Mouse (Mus musculus) large intestine, adult 2 months (tissue): ENCODE results near the gene Kctd12. TPM values are rescaled to one million over a fixed set of nuclear protein-coding genes. Genes with fewer than 3 reads are reported as not detected.

ENCODE experiments used
- DNase-seq: peaks from one replicate; pipeline ENCODE4 v3.0.0-alpha.2; 2012; ENCODE audit warnings: low read depth, low spot score
- WGBS: fragments of 180-500 bp; shearing (Covaris S2); methylation state at CpG from one replicate; pipeline ENCODE4 v1.1.7; 2018; 5-methylcytosine and 5-hydroxymethylcytosine counted together
- polyA plus RNA-seq: library from polyadenylated mRNA; depleted of rRNA; stranded (reverse); fragments of >200 nt; gene quantifications from 2 replicates; pipeline ENCODE4 v1.2.3, GENCODE M21; 2012; rRNA removed

The Kctd12 gene
- polyA plus RNA-seq, result 7.3 and 14.1 TPM in 2 replicates

GRCm38 (mm10) chr14:102982627-102983540 lies at the start of gene Kctd12:
TSS of gene Kctd12 (minus strand) at chr14:102982637.
- 2% methylated on average over 65 of the region's 66 CpGs for WGBS

GRCm38 (mm10) chr14:103029203-103029602 lies 46.8 kb upstream of the Kctd12 start:
- 57% methylated on average over 2 of the region's 2 CpGs for WGBS
- no peak for DNase-seq

More at GRCm38 (mm10) chr14:102982627-102983540, at the start of gene Kctd12:
- DNase-seq, result no peak

GRCm38 (mm10) chr14:103020046-103020445 lies 37.6 kb upstream of the Kctd12 start:
- DNase-seq, result no peak
- 28% methylated on average over 2 of the region's 2 CpGs for WGBS

DNA sequence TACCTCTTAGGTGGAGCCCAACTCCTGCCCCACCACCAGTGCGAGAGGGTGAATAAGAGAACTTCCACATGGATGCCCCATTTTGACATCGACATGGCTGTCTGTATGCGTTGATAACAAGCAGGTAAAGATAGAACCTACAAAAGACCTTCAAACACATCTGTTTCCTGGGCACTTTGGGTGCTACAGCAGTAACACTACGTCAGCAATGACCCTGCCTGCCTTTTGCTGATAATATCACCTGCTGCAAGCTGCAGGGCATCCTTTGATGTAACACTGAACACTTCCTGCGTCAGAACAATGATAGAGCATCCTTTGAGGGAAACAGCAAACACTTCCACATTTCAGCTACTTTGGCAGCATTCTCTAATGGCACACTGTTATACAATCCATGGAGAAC lies 34.6 kb upstream of the Kctd12 start:
- 56% methylated on average over 5 of the region's 5 CpGs for WGBS
- DNase-seq, result no peak

DNA sequence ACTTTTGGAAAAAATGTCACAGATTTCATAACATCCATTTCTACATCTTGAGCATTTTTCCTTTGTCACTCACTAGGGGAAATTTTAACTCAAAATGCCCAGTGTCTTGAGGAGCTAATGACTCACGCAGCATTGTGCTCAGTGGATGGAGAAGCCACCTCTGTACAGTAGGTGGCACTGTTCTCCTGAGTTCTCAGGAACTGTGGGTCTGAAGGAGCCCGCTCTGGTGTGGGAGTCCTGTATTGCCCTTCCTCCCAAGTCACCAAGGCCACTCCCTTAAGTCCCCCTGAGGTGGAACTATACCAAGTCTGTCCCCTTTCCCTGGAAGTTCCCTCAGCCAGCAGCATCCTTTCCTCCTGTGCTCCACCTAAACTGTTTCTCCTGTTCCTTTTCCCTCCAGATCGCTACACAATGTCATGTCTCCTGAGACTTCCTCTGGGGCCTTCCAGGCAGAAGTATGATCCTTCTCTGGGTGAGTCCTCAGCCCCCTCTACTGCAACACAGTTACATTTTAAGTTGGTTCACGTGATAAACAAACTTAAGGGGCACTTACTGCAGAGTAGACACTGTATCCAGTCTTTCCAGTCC lies 30.2 kb upstream of the Kctd12 start:
- WGBS, result 24% methylated on average over 4 of the region's 4 CpGs
- peak; percentile 10 for DNase-seq

- WGBS, result 22% methylated on average over 5 of the region's 5 CpGs
- DNase-seq, result peak; percentile 4
These were observed 29.3 kb upstream of the Kctd12 start for GRCm38 (mm10) chr14:103011782-103012181.

GRCm38 (mm10) chr14:103007737-103008136 lies 25.3 kb upstream of the Kctd12 start:
- WGBS, result 72% methylated on average over 4 of the region's 4 CpGs
- no peak for DNase-seq

DNA sequence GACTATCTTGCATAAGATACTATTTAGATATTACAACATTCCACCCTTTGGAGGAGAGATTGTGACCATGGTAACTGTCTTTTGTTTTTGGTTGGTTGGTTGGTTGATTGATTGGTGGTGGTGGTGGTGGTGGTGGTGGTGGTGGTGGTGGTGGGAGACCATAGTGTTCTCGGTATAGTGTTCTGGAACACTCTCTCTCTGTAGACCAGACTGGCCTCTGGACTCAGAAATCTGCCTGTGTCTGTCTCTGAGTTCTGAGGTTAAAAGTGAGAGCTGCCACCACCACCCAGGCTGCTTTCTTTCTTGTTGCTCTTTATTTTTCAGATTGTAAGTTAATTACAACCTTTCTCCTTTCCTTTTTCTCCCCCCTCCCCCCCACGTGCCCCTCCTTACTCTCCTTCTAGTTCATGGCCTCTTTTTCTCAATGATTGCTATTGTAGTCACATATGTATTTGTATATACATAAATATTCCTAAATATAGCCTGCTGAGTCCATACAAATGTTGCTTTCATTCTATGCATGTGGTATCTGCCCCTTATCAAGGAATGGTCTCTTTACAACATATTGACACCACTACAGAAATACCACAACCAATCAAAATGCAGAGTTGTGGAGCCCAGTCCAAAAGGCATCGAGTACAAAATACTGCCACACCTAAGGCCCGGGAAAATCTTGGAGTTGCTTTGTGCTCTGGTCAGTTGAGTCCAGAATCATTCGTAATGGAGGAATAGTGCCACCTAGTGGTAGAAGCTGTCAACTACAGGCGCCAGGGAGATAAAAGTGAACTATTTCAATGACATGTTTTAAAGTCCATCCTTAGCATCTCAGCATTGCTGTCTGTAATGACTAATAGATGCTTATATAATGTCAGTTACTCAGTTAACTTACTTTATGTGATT lies 12.5 kb upstream of the Kctd12 start:
- 18% methylated on average over 6 of the region's 6 CpGs for WGBS

DNA sequence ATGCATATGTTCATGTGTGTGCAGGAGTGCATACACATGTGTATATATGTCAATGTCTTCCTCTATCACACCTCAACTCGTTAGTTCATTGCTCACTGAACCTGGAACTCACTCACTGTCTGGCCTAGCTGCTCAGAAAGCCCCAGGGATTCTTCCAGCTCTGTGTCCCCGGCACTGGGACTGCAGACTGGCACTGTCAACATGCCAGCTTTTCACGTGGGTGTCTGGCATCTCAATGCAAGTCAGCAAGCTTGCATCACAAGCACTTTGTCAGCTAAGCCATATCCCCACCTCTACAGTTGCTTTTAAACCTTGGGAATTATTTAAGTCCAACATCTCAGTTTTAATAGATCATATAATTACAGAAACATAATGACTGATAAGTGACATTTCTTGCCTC lies 8.3 kb upstream of the Kctd12 start:
- 64% methylated on average over 3 of the region's 3 CpGs for WGBS
- DNase-seq, result no peak

More for the DNA sequence above, 12.5 kb upstream of the Kctd12 start:
- DNase-seq, result no peak

DNA sequence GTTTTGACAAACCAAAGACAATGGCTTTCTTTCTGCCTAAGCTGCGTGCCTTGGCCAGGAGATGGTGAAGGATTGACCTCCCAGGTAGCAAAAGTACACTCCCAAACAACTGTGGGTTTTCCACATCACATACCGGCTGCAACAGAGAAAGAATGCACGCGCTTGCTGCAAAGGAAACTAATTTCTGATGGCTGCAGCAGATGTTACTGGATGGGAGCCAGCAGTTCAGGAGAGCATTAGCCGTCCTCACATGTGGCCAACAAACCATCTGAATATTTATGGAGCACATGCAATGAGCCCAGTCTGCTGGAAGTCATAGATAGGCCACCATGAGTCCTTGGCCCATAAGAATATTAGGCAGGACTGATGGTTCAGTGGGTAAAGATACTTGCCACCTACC lies 7.4 kb upstream of the Kctd12 start:
- no peak for DNase-seq
- WGBS, result 62% methylated on average over 5 of the region's 5 CpGs

DNA sequence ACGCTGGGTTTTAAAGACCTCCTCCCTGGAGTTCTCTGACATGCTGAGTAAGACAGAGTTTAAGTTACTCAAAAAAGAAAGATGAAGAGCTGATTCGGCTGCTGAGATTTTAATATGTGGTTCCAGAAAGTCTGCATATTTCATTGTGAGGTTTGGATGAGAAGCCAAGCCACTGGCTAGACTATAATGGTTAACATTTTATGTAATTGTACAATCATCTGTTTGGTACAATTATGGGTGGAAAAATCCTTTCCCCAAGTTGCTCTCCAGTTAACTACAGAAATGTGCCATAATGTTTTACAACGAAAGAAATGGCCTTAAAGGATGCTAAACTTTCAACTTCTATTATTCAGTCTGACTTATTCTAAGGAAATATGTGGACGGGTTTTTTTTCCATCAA lies 6.8 kb upstream of the Kctd12 start:
- 58% methylated on average over 4 of the region's 4 CpGs for WGBS
- DNase-seq, result no peak

- WGBS, result 80% methylated on average over 5 of the region's 5 CpGs
- DNase-seq, result no peak
These were observed 5.2 kb upstream of the Kctd12 start for GRCm38 (mm10) chr14:102987626-102988025.

DNA sequence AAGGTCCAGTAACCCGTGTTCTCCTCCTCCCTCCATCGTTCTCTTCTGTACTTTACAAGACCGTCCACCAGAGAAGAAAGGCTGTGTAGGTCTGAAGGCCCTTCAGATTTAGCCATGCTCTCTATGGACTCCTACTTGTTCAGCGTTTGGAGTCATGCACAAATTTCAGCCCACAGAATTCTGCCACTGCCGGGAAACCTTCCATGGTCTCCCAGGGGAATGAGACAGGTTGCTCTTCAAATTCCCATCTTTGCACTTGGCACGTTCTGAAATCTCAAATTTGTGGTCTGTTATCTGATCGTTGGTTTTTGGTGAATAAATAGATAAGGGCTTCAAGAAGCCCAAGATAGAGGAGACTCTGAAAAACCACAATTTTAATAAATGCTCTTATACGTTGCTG lies 1.2 kb upstream of the Kctd12 start:
- no peak for DNase-seq
- 76% methylated on average over 8 of the region's 8 CpGs for WGBS

DNA sequence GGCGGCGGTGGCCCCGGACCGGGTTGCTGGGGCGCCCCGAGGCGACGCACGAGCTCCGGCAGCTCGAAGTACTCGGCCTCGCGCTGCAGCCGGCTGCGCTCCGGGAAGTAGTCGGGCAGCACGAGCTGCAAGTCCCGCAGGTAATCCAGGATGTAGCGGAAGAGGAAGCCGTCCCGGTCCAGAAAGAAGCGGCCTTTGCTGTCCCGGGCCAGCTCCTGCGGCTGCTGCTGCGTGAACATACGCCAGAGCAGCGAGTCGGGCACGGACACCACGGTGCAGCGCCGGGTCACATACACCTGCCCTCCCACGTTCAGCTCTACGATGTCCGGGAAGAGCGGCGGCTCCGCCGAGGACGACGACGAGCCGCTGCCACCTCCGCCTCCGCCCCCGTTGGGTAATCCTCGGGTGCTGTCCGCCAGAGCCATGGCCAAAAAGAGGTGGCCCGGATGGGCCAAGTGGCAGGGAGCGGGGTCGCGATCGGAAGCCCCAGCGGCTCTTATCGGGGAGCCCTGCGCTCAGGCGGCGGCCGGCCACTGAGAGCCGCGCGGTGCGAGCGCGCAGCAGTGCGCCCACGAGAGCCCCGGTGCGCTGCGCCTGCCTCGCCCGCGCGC lies 316 bp downstream of the Kctd12 start:
- DNase-seq, result no peak
- WGBS, result under 1% methylated on average over 76 of the region's 76 CpGs

DNA sequence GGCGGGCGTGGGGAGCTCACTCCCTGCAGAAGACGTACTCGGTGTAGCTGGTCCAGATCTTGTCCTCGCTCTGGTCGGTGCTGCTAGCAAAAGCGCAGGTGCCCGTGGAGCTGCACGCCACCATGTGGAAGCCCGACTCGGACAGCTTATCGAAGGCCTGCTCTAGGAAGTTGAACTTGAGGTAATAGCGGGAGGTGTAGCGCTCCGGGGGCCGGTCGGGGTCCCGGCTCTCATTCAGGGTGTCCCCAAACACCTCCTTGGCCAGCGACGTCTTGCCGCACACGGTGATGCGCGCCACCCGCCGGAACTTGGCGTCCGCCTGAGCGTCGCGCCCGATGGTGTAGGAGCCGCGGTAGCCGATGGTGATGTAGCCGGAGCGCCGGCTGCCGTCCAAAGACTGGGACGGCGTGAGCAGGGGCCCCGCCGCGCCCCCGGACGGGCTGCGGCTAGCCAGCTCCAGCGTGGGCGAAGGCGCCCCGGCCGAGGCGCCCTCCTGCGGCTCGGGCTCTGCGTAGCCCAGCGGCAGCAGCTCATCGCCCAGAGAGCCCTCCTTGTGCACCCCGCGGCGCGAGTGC lies 909 bp downstream of the Kctd12 start:
- under 1% methylated on average over 62 of the region's 62 CpGs for WGBS
- no peak for DNase-seq

GRCm38 (mm10) chr14:102980986-102981385 lies 1.5 kb downstream of the Kctd12 start:
- DNase-seq, result no peak
- WGBS, result 9% methylated on average over 14 of the region's 14 CpGs

DNA sequence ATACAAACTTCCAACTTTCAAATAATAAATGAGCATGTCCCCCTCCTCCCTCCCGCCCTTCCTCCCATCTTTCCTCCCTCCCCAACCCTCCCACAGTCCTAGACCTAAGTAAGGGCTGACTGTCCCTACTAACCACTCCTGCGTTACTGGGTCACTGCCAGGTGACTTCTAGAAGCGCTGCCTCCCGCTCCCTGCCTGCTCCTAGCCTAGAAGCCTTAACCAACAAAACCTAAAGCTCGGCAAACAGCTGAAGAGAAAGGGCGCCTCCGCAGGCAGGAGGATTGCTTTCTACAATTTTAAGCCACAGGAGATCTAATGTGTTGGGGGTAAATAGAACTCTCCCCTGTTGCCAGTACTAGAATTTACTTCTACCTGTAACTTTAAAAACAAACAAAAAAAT lies 2.0 kb downstream of the Kctd12 start:
- no peak for DNase-seq

GRCm38 (mm10) chr14:102979831-102980230 lies 2.6 kb downstream of the Kctd12 start:
- DNase-seq, result no peak
- WGBS, result 33% methylated on average over 10 of the region's 10 CpGs

More for the DNA sequence above, 2.0 kb downstream of the Kctd12 start:
- 20% methylated on average over 7 of the region's 7 CpGs for WGBS

- 83% methylated on average over 6 of the region's 6 CpGs for WGBS
- DNase-seq, result no peak
These were observed 6.6 kb downstream of the Kctd12 start for GRCm38 (mm10) chr14:102975865-102976264.
